Mouse (Mus musculus) liver, adult 2 months (tissue): Measurements from ENCODE around the gene Trpc1. TPM values are rescaled to one million over a fixed set of nuclear protein-coding genes. Genes with fewer than 3 reads are reported as not detected.

Experiments
- DNase-seq: peaks from one replicate; pipeline ENCODE4 v3.0.0-alpha.2; 2011; ENCODE audit warnings: low read depth, low spot score; ENCODE audit errors: extremely low read depth
- H3K27ac ChIP-seq: fragments of 200-500 bp; replicated peaks from 2 replicates; pipeline ENCODE4 v1.5.1; 2012; ENCODE audit warnings: low read depth, mild to moderate bottlenecking, control low read depth, inconsistent platforms, low read length; ENCODE audit not compliant: insufficient read depth
- H3K27me3 ChIP-seq: fragments of 200-500 bp; 2 replicates; pipeline ENCODE4 v1.6.1; 2012; ENCODE audit warnings: mild to moderate bottlenecking, moderate library complexity, low read length, inconsistent platforms; ENCODE audit not compliant: control insufficient read depth, insufficient read depth
- H3K36me3 ChIP-seq: fragments of 200-500 bp; 2 replicates; pipeline ENCODE4 v1.6.1; 2012; ENCODE audit warnings: low read length, inconsistent platforms; ENCODE audit not compliant: control insufficient read depth, insufficient read depth
- H3K4me1 ChIP-seq: fragments of 200-500 bp; 2 replicates; pipeline ENCODE4 v1.6.1; 2011; ENCODE audit warnings: low read length; ENCODE audit not compliant: control insufficient read depth, insufficient read depth
- H3K4me3 ChIP-seq: fragments of 200-500 bp; 2 replicates; pipeline ENCODE4 v1.5.1; 2011; ENCODE audit warnings: low read depth, mild to moderate bottlenecking, control low read depth, low read length, moderate library complexity; ENCODE audit not compliant: insufficient read depth
- H3K79me2 ChIP-seq: fragments of 200-500 bp; 2 replicates; pipeline ENCODE4 v1.6.1; 2012; ENCODE audit warnings: inconsistent platforms, mild to moderate bottlenecking, low read length, moderate library complexity; ENCODE audit not compliant: control insufficient read depth, insufficient read depth
- H3K9ac ChIP-seq: fragments of 200-500 bp; 2 replicates; pipeline ENCODE4 v1.6.1; 2012; ENCODE audit warnings: low read depth, mild to moderate bottlenecking, control low read depth, inconsistent platforms, low read length
- CTCF ChIP-seq: fragments of 200-500 bp; IDR thresholded peaks from 2 replicates; pipeline ENCODE4 v1.5.1; 2011; ENCODE audit warnings: low read depth, low read length, control low read depth
- POLR2A ChIP-seq: fragments of 200-500 bp; IDR thresholded peaks from 2 replicates; pipeline ENCODE4 v1.6.1; 2011; ENCODE audit warnings: low read length, control low read depth; ENCODE audit not compliant: insufficient read depth; ENCODE audit errors: extremely low read depth
- WGBS: fragments of 180-500 bp; shearing (Covaris S2); methylation state at CpG from one replicate; pipeline ENCODE4 v1.1.7; 2018; 5-methylcytosine and 5-hydroxymethylcytosine counted together
- polyA plus RNA-seq: library from polyadenylated mRNA; depleted of rRNA; stranded (reverse); fragments of >200 nt; gene quantifications from 2 replicates; pipeline ENCODE4 v1.2.3, GENCODE M21; 2012; rRNA removed
- total RNA-seq: library from RNA; depleted of rRNA; stranded (reverse); fragments of >200 nt; gene quantifications from 2 replicates; pipeline ENCODE4 v1.2.3, GENCODE M21; 2014; rRNA removed

The Trpc1 gene
- 0.74 TPM in 2 replicates for total RNA-seq
- polyA plus RNA-seq, result 0.05 and 0.16 TPM in 2 replicates

DNA sequence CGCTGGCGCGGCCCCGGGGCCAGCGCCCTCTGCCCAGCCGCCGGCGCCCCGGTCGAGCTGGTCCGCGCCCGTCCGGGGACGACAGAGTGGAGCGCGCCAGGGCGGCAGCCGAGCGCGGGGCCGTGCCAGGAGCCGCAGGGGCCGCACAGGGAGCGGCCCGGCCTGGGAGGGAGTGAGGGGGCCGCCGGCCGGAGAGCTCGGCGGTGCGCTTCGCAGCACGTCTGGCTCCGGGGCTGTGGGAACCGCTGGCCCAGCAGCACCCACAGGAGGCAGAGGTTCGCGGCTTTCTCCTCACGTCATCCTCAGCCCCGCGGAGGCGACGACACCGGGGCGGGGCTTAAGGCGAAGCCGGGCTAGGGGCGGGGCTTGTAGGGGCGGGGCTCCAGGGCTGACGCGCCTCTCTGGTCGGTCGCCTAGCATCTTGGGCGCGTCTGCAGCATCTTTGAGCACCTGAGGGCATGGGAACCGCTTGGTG, at the start of gene Trpc1:
Trpc1 (minus strand) TSS at position 339 of the 475 bp plus-strand sequence.
- H3K79me2 ChIP-seq, result no peaks in the 10 kb centered on the region
- peak within 1 kb of the TSS; percentile 67 for H3K4me3 ChIP-seq
- H3K4me1 ChIP-seq, result no peaks in the 10 kb centered on the region
- H3K36me3 ChIP-seq, result no peaks in the 10 kb centered on the region
- WGBS, result under 1% methylated on average over 56 of the region's 56 CpGs
- peak; percentile 22 for DNase-seq
- TF ChIP-seq CTCF (no peak), POLR2A (no peak)
- H3K27me3 ChIP-seq, result peaks cover 7% of the 10 kb centered on the region
- H3K9ac ChIP-seq, result peak within 1 kb of the TSS; percentile 61
- no peak within 1 kb of the TSS for H3K27ac ChIP-seq

DNA sequence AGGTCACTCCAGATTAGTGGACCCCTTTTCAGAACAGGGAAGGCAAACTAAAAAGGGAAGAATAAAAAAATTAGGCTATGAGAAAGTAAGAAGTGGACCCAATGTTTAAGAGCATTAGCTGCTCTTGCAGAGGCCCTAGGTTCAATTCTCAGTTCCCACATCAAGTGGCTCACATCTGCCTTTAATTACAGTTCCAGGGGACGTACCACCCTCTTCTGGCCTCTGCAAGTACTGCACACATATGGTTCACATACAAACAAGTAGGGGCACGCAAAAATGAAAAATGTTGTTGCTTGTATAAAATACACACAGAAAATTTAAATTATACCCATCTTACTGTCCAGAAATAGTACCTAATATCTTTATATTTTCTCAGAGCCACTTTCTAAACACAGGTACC, 46.1 kb upstream of the Trpc1 start:
- no peak for TF ChIP-seq POLR2A
- TF ChIP-seq CTCF, result no peak
- H3K4me1 ChIP-seq, result no peaks in the 10 kb centered on the region
- WGBS, result 92% methylated on average over 2 of the region's 2 CpGs
- DNase-seq, result no peak
- H3K79me2 ChIP-seq, result no peaks in the 10 kb centered on the region
- H3K4me3 ChIP-seq, result no peak overlapping the region
- no peaks in the 10 kb centered on the region for H3K27me3 ChIP-seq
- H3K9ac ChIP-seq, result no peak overlapping the region
- no peak overlapping the region for H3K27ac ChIP-seq
- no peaks in the 10 kb centered on the region for H3K36me3 ChIP-seq

DNA sequence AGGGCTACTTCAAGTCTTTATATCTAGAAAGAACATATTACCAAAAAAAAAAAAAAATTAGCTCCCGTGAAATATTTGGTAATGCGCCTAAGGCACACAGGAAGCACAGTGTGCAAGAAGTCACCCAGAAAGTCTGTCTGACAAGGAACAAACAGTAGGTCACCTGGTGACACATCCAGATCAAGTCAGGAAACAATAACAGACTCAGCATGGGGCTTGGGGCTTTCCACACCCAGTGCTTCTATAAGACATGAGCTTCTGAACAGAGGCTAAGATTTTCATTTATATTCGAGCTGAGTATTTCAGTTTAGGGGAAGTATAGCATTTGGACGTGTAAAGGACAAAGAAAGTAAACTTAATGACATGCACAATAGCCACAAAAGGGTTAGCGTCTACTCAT, 45.7 kb upstream of the Trpc1 start:
- DNase-seq, result no peak
- WGBS, result 90% methylated on average over 5 of the region's 5 CpGs
- no peak for TF ChIP-seq CTCF

DNA sequence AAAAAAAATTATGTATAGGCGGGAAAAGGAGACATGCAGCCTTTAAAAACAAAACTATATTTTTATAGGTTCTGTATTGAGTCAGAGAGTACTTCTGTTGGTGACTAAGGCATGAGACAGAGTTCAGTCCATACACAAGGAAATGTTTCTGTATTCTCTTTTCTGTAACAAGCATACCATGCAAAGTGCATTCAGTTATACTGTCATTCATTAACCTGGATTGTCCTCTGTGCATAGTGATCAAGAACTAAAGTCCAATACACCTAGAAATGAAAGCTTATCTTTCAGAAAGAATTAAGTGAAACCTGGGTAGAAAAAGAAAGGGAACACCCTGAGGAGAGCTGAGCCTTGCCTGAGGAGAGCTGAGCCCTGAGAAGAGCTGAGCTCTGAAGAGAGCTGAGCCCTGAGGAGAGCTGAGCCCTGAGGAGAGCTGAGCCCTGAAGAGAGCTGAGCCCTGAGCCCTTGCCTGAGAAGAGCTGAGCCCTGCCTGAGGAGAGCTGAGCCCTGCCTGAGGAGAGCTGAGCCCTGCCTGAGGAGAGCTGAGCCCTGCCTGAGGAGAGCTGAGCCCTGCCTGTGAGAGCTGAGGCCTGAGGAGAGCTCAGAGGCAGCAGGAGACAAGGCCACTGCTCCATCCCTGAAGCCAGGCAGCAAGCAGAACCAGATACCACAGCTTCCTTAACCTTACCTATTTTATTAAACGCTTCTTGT, 45.1 kb upstream of the Trpc1 start:
- Histone ChIP-seq H3K79me2 (no peaks in the 10 kb centered on the region), H3K36me3 (no peaks in the 10 kb centered on the region), H3K4me3 (no peak overlapping the region), H3K9ac (0 out of 2 replicates have a peak overlapping the region, but pooled peaks have one; percentile 14), H3K27me3 (no peaks in the 10 kb centered on the region), H3K27ac (no peak overlapping the region), H3K4me1 (no peaks in the 10 kb centered on the region)
- 69% methylated on average over 2 of the region's 2 CpGs for WGBS
- DNase-seq, result peak; percentile 75
- TF ChIP-seq POLR2A, result no peak

More for the DNA sequence above, 45.7 kb upstream of the Trpc1 start:
- H3K4me3 ChIP-seq, result no peak overlapping the region
- no peaks in the 10 kb centered on the region for H3K27me3 ChIP-seq
- H3K9ac ChIP-seq, result no peak overlapping the region
- no peak overlapping the region for H3K27ac ChIP-seq
- no peaks in the 10 kb centered on the region for H3K4me1 ChIP-seq
- no peaks in the 10 kb centered on the region for H3K79me2 ChIP-seq
- H3K36me3 ChIP-seq, result no peaks in the 10 kb centered on the region

DNA sequence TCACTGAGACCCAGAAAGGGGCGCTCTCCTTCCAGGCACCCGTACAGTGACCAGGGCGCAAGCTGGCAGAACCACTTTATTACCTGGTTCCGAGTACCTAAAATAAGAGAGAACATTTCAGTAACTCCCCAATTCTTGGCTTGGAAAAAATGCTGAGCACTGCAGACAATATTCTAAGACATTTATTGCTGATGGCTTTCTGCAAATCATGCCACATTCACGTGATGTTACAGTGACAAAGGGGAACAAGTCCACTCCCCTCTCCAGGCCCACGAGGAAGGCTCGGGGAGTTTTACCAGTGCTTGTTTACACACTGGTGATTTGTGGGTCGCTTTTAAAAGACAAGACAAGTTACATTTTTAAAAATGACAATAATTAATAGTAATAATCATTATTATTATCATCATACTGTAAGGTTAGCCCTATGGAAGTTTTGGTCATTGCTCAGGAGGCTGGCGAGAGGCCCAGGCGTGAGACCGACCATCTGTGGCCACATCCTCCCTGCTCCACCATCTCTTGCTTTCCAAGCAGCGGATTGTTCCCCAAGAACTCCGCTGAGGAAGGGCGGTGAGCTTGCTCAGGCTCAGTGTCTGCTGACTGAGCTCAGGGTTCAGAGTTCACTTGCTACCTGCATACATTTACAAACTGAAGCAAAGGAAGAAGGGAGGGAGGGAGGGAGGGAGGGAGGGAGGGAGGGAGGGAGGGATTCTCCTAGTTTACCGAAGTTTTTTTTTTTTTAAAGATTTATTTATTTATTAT, 44.0 kb upstream of the Trpc1 start:
- no peaks in the 10 kb centered on the region for H3K27me3 ChIP-seq
- H3K9ac ChIP-seq, result no peak overlapping the region
- H3K4me3 ChIP-seq, result no peak overlapping the region
- 82% methylated on average over 15 of the region's 15 CpGs for WGBS
- no peaks in the 10 kb centered on the region for H3K79me2 ChIP-seq
- no peak overlapping the region for H3K27ac ChIP-seq
- no peak for TF ChIP-seq CTCF
- TF ChIP-seq POLR2A, result no peak
- no peaks in the 10 kb centered on the region for H3K4me1 ChIP-seq
- H3K36me3 ChIP-seq, result no peaks in the 10 kb centered on the region
- DNase-seq, result peak; percentile 12

DNA sequence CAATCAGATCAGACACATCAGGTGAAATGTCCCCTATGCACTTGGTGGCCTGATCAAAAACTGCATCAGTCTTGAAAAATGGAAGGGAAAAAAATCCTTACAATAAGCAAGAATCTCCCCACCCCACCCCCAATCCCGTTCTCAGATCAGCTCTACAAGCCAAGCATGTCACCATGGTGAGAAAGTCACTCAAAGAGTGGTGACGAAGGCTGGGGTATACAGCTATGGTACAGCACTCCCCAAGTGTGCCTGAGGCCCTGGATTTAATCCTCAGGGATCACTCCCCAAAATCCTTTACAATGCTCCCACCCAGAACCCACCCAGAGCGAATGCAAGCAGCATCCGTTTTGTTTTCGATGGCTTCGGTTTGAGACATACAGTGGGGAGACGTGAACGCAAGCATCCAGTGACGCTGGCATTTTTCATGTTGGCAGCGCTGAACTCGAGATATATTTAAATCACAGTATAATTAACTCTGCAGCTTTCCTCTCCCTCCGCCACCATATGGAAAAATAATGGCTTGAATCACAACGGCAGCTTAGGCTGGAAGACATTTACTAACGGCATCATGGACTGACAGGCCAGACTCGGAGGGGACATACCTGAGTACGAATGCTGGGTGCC, 34.8 kb upstream of the Trpc1 start:
- Histone ChIP-seq H3K9ac (no peak overlapping the region), H3K79me2 (no peaks in the 10 kb centered on the region), H3K27me3 (no peaks in the 10 kb centered on the region), H3K4me3 (no peak overlapping the region), H3K4me1 (no peaks in the 10 kb centered on the region), H3K27ac (no peak overlapping the region), H3K36me3 (no peaks in the 10 kb centered on the region)
- WGBS, result 90% methylated on average over 16 of the region's 16 CpGs
- no peak for DNase-seq
- TF ChIP-seq CTCF (no peak), POLR2A (no peak)
